In the genomic region with DNA sequence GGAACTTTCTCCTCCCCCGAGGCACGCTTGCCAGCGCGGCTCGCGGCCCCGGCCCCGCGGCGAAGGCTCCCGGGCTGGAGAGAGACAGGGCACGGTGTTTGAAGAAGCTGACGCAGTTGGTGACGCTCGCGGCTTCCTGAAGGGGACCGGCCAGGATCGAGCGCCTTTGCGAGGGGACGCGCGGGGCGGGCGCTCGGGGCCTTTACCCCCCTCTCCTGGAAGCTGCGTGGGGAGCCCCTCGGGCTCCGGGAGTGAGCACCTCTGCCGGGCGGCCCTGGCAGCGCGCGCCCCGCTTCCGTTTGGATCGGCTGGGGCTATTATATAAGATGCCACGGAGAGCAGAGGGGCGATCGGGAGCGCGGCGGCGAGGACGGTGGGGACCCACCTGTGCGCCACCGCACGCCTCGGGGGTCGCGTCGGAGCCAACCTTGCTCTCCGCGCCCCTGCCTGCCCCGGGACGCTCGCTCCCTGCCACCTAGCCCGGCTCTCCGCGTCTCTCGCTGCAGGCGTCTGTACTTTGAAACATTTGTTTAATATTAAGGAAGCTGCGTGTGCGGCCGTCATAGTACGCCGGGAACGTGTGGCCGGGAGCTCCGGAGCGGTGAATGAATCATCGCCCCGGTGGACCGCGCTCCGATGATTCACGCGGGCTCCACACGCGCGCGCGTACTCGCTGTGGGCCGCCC, we compare ENCODE assay signal across 8 mouse cellular contexts. TPM values are rescaled to one million over a fixed set of nuclear protein-coding genes. Genes with fewer than 3 reads are reported as not detected.
DNase-seq lines count a peak whose midpoint lies in the region; ATAC-seq and TF ChIP-seq lines count a peak whose summit lies in the region.

No protein-coding gene starts in this region.

- H3K36me3 ChIP-seq in ES-E14 (ENCODE audit: control insufficient read depth, insufficient read depth, low read length, poor library complexity, severe bottlenecking), result no peaks in the 10 kb centered on the region
- H3K36me3 ChIP-seq in hindbrain, embryonic 10.5 days, result no peaks in the 10 kb centered on the region
- H3K36me3 ChIP-seq in lung, embryonic 15.5 days, result no peaks in the 10 kb centered on the region

- no peaks in the 10 kb centered on the region for H3K9me3 ChIP-seq in ES-E14 (ENCODE audit: control insufficient read depth, insufficient read depth, low read depth, low read length)
- H3K9me3 ChIP-seq in hindbrain, embryonic 10.5 days, result no peaks in the 10 kb centered on the region
- no peaks in the 10 kb centered on the region for H3K9me3 ChIP-seq in lung, embryonic 15.5 days

- TF ChIP-seq CTCF in cerebellum, adult 2 months (IDR thresholded peaks at IDR 0.05; ENCODE audit: borderline replicate concordance, insufficient read depth, low read depth, low read length), result no peak

- H3K27ac ChIP-seq in ES-E14 (ENCODE audit: insufficient read depth, low read depth, low read length, poor library complexity, severe bottlenecking), result no peak overlapping the region
- H3K27ac ChIP-seq in cerebellum, adult 2 months (ENCODE audit: insufficient read depth, low read length), result peak overlapping the region; percentile 37; the same call in 1 of the 2 replicates
- H3K27ac ChIP-seq in hindbrain, embryonic 10.5 days, result peak overlapping the region; percentile 79
- peak overlapping the region; percentile 26 for H3K27ac ChIP-seq in lung, embryonic 15.5 days

- H3K4me2 ChIP-seq in lung, embryonic 15.5 days, result peak overlapping the region; percentile 100

- H3K4me1 ChIP-seq in ES-E14 (ENCODE audit: control insufficient read depth in 2 of 2, insufficient read depth in 2 of 2, low read length in 2 of 2, poor library complexity in 1 of 2), result 0 out of 4 replicates have a peak, but pooled peaks cover 0 to 2% of the 10 kb centered on the region in 2 experiments
- peaks cover 4% of the 10 kb centered on the region for H3K4me1 ChIP-seq in cerebellum, adult 2 months (ENCODE audit: control insufficient read depth, insufficient read depth, low read length)
- peaks cover 20% of the 10 kb centered on the region for H3K4me1 ChIP-seq in hindbrain, embryonic 10.5 days (replicated peaks)
- H3K4me1 ChIP-seq in lung, embryonic 15.5 days, result 0 out of 2 replicates have a peak, but pooled peaks cover 4% of the 10 kb centered on the region

- H3K4me3 ChIP-seq in ES-E14 (ENCODE audit: insufficient read depth in 1 of 2, low read depth in 1 of 2, low read length in 2 of 2, poor library complexity in 1 of 2, severe bottlenecking in 1 of 2), result peak overlapping the region; percentile 82 to 83
- peak overlapping the region; percentile 84 for H3K4me3 ChIP-seq in cerebellum, adult 2 months (replicated peaks; ENCODE audit: insufficient read depth, low read depth, low read length)
- H3K4me3 ChIP-seq in hindbrain, embryonic 10.5 days, result peak overlapping the region; percentile 80
- H3K4me3 ChIP-seq in lung, embryonic 15.5 days, result peak overlapping the region; percentile 79

- H3K9ac ChIP-seq in ES-E14 (ENCODE audit: insufficient read depth, low read depth, low read length, poor library complexity, severe bottlenecking), result peak overlapping the region; percentile 70
- H3K9ac ChIP-seq in lung, embryonic 15.5 days, result peak overlapping the region; percentile 59

- H3K27me3 ChIP-seq in cerebellum, adult 2 months (ENCODE audit: control insufficient read depth, insufficient read depth, low read length), result no peaks in the 10 kb centered on the region
- H3K27me3 ChIP-seq in hindbrain, embryonic 10.5 days (ENCODE audit: insufficient read depth, poor library complexity, severe bottlenecking), result peaks cover 75% of the 10 kb centered on the region
- H3K27me3 ChIP-seq in lung, embryonic 15.5 days, result peaks cover 41% of the 10 kb centered on the region

- peak; percentile 17 for DNase-seq in ES-E14 (ENCODE audit: low read depth, low spot score)
- peak; percentile 76 to 82 for DNase-seq in cerebellum, adult 2 months
- peak; percentile 28 to 83 for DNase-seq in frontal cortex, adult 2 months (ENCODE audit: extremely low spot score in 1 of 2, low spot score in 1 of 2)
- peak; percentile 62 for DNase-seq in hindbrain, embryonic 10.5 days (ENCODE audit: low spot score)
- peak; percentile 56 for DNase-seq in layer of hippocampus, adult 9-11 months
- peak; percentile 23 for DNase-seq in ovary, adult 18-20 months (ENCODE audit: low spot score)
- peak; percentile 54 to 60 for DNase-seq in thymus, adult 18-20 months

- in situ Hi-C loops in ES-E14 (cut with MboI; ENCODE audit: low sequenced_read_pairs in 2 of 2, unreplicated experiment in 2 of 2), result no loop called here

- ATAC-seq in lung, embryonic 15.5 days (ENCODE audit: borderline replicate concordance, extremely low read depth, low FRiP score, low TSS enrichment), result peak; percentile 66

- TF ChIP-seq POLR2A in cerebellum, adult 2 months (IDR thresholded peaks at IDR 0.05; ENCODE audit: borderline replicate concordance, insufficient read depth, low read length), result 0 out of 2 replicates have a peak, but pooled peaks have one; percentile 1

- WGBS in cerebellum, adult 2 months, result under 1% methylated on average over 77 of the region's 85 CpGs
- under 1% methylated on average over 85 of the region's 85 CpGs for WGBS in hindbrain, embryonic 10.5 days
- WGBS in lung, embryonic 15.5 days, result under 1% methylated on average over 85 of the region's 85 CpGs

TF ChIP-seq in ES-E14, 5 proteins besides CTCF, POLR2A, EP300 and RAD21:
- TF ChIP-seq CHD2 (IDR thresholded peaks at IDR 0.05; ENCODE audit: low read depth, low read length), result no peak
- no peak for TF ChIP-seq MAFK (IDR thresholded peaks at IDR 0.05; ENCODE audit: insufficient read depth, low read depth, low read length)
- no peak for TF ChIP-seq ZNF384 (IDR thresholded peaks at IDR 0.05; ENCODE audit: low read depth, low read length)
TF ChIP-seq in ES-E14: peak in this region for 0.

RNA-seq across cellular contexts. Expression of a gene that starts 0.8 kb away (rescaled TPM):
- 16.0 and 21.5 TPM in 2 replicates for total RNA-seq in ES-E14 (2012; rRNA removed)
- 11.5 and 12.3 TPM in 2 replicates for polyA plus RNA-seq in cerebellum, adult 2 months (2012; rRNA removed)
- 11.0 and 11.1 TPM in 2 replicates for polyA plus RNA-seq in frontal cortex, adult 2 months (2012; rRNA removed)
- polyA plus RNA-seq in hindbrain, embryonic 10.5 days (2016; fragmentation: Nextera tagmentation; extraction: Ambion mirVana), result 11.4 and 11.8 TPM in 2 replicates
- 18.4 and 18.9 TPM in 2 replicates for polyA plus RNA-seq in lung, embryonic 15.5 days (2015; fragmentation: Nextera tagmentation; extraction: Ambion mirVana)

Comparison
In these comparisons a context has a peak if more than half of its experiments do, and no peak if none do; other contexts are left out.
1. DNase-seq: peak in every context shown above with its lines; median percentile 79 in cerebellum, adult 2 months; 62 in hindbrain, embryonic 10.5 days; 57 in thymus, adult 18-20 months; 56 in layer of hippocampus, adult 9-11 months; 56 in frontal cortex, adult 2 months; 23 in ovary, adult 18-20 months; 17 in ES-E14.